Mouse (Mus musculus): ENCODE measurements at regions not wholly inside any gene's neighbourhood (a gene's known extent, or its start where the extent isn't known, plus 50 kb on each side); places are given as distances from the start of the nearest gene placed in this dataset.

DNA sequence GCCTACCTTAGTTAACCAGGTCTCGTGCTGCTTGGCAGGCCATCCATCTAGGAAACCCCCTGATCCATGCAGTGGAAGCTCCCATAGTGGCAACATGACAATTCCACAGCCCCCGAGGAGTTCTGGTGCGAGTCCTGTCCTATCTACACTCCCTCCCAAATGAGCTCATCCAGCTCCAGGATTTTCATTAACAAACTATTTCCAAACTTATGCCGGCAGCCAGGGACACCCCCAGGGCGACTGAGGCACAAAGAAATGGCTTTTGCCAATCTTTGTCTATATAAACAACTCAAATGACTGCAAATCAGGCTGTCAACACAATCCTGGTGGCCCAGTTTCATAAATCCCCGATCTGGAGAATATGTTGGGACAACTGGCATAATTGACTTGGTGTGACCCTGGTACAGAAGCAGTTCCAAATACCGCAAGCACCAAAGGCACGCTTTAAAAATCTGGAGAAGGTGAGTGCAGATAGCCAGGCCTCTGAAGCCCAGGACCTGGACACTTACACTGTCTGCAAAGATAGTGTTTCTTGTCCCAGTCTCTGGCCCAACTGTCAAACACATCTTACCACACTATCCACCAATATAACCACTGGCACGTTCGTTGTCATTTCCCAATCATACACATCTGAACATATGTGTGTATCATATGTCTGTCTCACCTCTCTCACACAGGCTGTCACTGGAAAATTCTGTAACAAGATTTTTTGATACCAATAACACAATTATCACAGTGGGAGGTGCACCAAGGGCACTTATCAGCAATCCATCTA lies 179.9 kb downstream of the Atp6ap1l start:
- no peak overlapping the region for H3K27ac ChIP-seq (replicated peaks; ENCODE audit: low read depth, low read length)
- no peak overlapping the region for H3K4me2 ChIP-seq (ENCODE audit: low read depth, severe bottlenecking)
- 0 out of 2 replicates have a peak, but pooled peaks cover 2% of the 10 kb centered on the region for H3K4me1 ChIP-seq (ENCODE audit: control insufficient read depth, insufficient read depth, low read length)
- H3K27me3 ChIP-seq (ENCODE audit: control insufficient read depth, insufficient read depth, low read length), result no peaks in the 10 kb centered on the region
- no peak for ATAC-seq (ENCODE audit: insufficient number of reproducible peaks, low FRiP score, low TSS enrichment, low read depth)
- no peak for DNase-seq (ENCODE audit: low spot score)
- H3K36me3 ChIP-seq (ENCODE audit: control insufficient read depth, insufficient read depth, low read length), result no peaks in the 10 kb centered on the region
- no peak overlapping the region for H3K4me3 ChIP-seq (ENCODE audit: low read depth, low read length)
- WGBS, result 83% methylated on average over 10 of the region's 10 CpGs
- no peak overlapping the region for H3K9ac ChIP-seq (ENCODE audit: low read length)
- no peaks in the 10 kb centered on the region for H3K9me3 ChIP-seq (ENCODE audit: control insufficient read depth, low read length)

DNA sequence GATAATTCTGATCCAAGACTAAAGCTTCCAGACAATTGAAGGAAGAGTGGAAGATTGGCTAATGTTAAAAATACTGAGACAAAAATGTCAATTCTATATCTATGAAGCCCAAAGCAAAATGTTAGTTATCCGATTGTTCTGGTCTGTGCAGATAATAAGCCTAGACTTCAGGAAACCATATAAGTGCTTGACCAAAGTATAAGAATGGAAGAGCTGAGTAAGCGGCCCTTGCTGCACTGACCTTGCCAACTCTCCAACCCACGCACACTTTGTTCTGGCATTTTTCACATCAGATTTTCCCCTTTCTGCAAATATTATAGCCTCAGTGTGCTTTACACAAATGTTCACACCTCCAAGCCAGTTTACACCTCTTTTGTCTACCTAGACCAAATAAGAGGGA lies 180.6 kb downstream of the Atp6ap1l start:
- Histone ChIP-seq H3K9ac (ENCODE audit: low read length) (no peak overlapping the region), H3K9me3 (ENCODE audit: control insufficient read depth, low read length) (no peaks in the 10 kb centered on the region), H3K27me3 (ENCODE audit: control insufficient read depth, insufficient read depth, low read length) (no peaks in the 10 kb centered on the region), H3K36me3 (ENCODE audit: control insufficient read depth, insufficient read depth, low read length) (no peaks in the 10 kb centered on the region), H3K27ac (replicated peaks; ENCODE audit: low read depth, low read length) (no peak overlapping the region), H3K4me1 (ENCODE audit: control insufficient read depth, insufficient read depth, low read length) (0 out of 2 replicates have a peak, but pooled peaks cover 2% of the 10 kb centered on the region), H3K4me3 (ENCODE audit: low read depth, low read length) (no peak overlapping the region), H3K4me2 (ENCODE audit: low read depth, severe bottlenecking) (no peak overlapping the region)
- 98% methylated on average over 3 of the region's 3 CpGs for WGBS
- DNase-seq (ENCODE audit: low spot score) (no peak), ATAC-seq (ENCODE audit: insufficient number of reproducible peaks, low FRiP score, low TSS enrichment, low read depth) (no peak)

DNA sequence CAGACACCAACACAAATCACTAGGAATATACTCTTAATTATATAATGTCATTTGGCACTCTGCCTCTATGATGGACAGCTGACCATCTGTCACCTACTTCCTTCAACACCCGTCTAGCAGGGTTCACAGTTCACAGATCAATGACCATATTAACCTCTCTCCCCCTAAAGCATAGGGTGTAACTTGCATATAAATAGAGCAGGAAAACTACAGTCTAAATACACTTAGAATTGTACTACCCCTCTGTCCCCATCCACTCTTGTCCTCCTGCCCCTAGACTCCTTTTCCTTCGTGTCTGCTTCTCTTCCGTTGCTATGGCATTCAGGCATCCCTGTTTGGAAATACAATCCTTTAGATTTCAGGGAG lies 181.6 kb downstream of the Atp6ap1l start:
- no peak overlapping the region for H3K27ac ChIP-seq (replicated peaks; ENCODE audit: low read depth, low read length)
- H3K36me3 ChIP-seq (ENCODE audit: control insufficient read depth, insufficient read depth, low read length), result no peaks in the 10 kb centered on the region

DNA sequence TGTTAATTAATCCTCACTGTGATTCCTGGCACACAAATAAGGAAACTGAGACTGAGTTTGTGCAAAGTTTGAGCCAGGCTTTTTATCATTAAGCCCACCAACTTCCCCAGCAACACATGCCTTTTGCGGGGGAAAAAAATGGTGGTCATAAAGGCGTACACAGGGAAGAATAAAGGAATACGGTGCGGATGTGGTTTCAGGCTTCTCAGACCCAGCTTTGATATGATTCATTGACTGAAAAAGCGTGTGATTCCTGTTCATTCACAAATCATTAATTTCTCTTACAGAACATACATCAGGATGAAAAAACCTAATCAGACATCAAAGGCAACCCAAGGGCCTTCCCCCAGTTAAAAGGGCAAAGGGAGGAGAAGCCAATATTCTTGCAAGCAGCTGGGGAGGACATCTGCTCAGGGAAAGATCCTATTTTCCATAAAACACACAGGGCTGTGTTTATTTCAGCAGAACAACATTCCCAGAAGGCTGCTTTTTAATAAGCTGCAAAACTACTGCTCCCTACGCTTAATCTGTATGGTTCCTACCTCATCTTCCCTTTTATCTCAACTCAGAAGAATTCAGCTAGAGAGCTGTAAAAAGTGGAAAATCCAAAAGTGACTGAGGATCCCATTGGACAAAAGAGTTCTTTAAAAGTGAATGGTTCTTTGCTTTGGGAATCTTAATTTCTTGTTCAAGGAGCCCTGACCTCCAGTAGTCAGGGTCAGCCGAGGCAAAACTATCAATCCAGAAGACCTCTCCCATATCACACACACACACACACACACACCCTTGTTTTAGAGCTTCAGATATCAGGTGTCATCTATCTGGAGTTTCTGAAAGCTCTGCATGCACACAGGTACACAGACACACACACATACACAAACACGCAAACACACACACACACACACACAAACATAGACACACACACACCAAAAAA lies 182.3 kb downstream of the Atp6ap1l start:
- no peak overlapping the region for H3K9ac ChIP-seq (ENCODE audit: low read length)
- no peaks in the 10 kb centered on the region for H3K36me3 ChIP-seq (ENCODE audit: control insufficient read depth, insufficient read depth, low read length)
- H3K9me3 ChIP-seq (ENCODE audit: control insufficient read depth, low read length), result no peaks in the 10 kb centered on the region
- WGBS, result 57% methylated on average over 8 of the region's 8 CpGs
- ATAC-seq (ENCODE audit: insufficient number of reproducible peaks, low FRiP score, low TSS enrichment, low read depth) (no peak), DNase-seq (ENCODE audit: low spot score) (no peak)
- no peaks in the 10 kb centered on the region for H3K4me1 ChIP-seq (ENCODE audit: control insufficient read depth, insufficient read depth, low read length)
- H3K27ac ChIP-seq (replicated peaks; ENCODE audit: low read depth, low read length), result no peak overlapping the region
- no peaks in the 10 kb centered on the region for H3K27me3 ChIP-seq (ENCODE audit: control insufficient read depth, insufficient read depth, low read length)
- H3K4me2 ChIP-seq (ENCODE audit: low read depth, severe bottlenecking), result no peak overlapping the region
- H3K4me3 ChIP-seq (ENCODE audit: low read depth, low read length), result no peak overlapping the region

More for the DNA sequence above, 181.6 kb downstream of the Atp6ap1l start:
- WGBS, result 68% methylated on average over 3 of the region's 3 CpGs
- DNase-seq (ENCODE audit: low spot score), result no peak
- H3K4me2 ChIP-seq (ENCODE audit: low read depth, severe bottlenecking), result no peak overlapping the region
- H3K27me3 ChIP-seq (ENCODE audit: control insufficient read depth, insufficient read depth, low read length), result no peaks in the 10 kb centered on the region
- H3K4me1 ChIP-seq (ENCODE audit: control insufficient read depth, insufficient read depth, low read length), result no peaks in the 10 kb centered on the region
- no peak overlapping the region for H3K4me3 ChIP-seq (ENCODE audit: low read depth, low read length)
- no peaks in the 10 kb centered on the region for H3K9me3 ChIP-seq (ENCODE audit: control insufficient read depth, low read length)
- no peak for ATAC-seq (ENCODE audit: insufficient number of reproducible peaks, low FRiP score, low TSS enrichment, low read depth)
- H3K9ac ChIP-seq (ENCODE audit: low read length), result no peak overlapping the region

- Histone ChIP-seq H3K27me3 (ENCODE audit: control insufficient read depth, insufficient read depth, low read length) (no peaks in the 10 kb centered on the region), H3K9me3 (ENCODE audit: control insufficient read depth, low read length) (no peaks in the 10 kb centered on the region), H3K4me1 (ENCODE audit: control insufficient read depth, insufficient read depth, low read length) (no peaks in the 10 kb centered on the region), H3K4me3 (ENCODE audit: low read depth, low read length) (no peak overlapping the region), H3K27ac (replicated peaks; ENCODE audit: low read depth, low read length) (no peak overlapping the region), H3K9ac (ENCODE audit: low read length) (no peak overlapping the region), H3K36me3 (ENCODE audit: control insufficient read depth, insufficient read depth, low read length) (no peaks in the 10 kb centered on the region), H3K4me2 (ENCODE audit: low read depth, severe bottlenecking) (no peak overlapping the region)
- ATAC-seq (ENCODE audit: insufficient number of reproducible peaks, low FRiP score, low TSS enrichment, low read depth) (no peak), DNase-seq (ENCODE audit: low spot score) (no peak)
- WGBS, result 83% methylated on average over 2 of the region's 2 CpGs
Measured at GRCm38 (mm10) chr13:90684324-90684723, 220.8 kb downstream of the Atp6ap1l start.

DNA sequence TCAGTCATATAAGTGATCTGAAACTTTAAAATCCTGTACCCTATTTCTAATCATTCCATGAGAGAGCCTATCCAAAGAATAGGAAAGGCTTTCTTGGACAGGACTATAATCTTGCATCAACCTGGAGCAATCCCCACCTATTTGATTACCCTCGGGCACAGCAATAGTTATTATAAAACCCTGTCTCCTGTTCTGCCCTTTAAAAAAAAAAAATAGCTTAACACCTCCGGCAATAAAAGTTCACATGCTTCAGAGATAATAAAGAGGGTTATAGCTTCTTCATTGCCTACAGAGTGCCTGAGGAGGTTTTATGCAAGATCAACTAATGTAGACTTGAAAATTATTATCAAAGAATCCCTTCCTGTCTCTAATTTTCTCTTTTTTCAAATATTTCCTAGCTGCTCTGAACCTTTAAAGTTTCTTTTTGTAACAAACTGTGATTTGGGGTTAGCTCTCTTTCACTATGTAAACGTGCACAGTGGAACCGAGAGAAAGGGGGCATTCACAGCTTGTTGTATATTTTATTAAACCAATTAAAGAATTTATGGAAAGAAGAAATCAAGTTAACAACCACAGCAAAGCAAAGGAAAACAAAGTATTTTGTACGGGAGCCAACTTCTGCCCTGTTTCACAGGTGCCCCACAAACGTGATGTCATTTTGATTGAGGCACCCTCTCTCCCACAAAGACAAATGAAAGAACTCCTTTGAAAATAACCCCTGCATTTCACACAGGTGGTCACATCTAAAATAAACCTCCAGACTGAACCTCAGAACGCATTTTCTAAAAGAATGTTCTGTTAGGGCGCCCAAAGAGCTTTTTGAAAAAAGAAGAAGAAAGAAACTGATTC lies 225.8 kb downstream of the Atp6ap1l start:
- no peak overlapping the region for H3K4me3 ChIP-seq (ENCODE audit: low read depth, low read length)
- H3K9me3 ChIP-seq (ENCODE audit: control insufficient read depth, low read length), result no peaks in the 10 kb centered on the region
- no peaks in the 10 kb centered on the region for H3K36me3 ChIP-seq (ENCODE audit: control insufficient read depth, insufficient read depth, low read length)
- no peak overlapping the region for H3K4me2 ChIP-seq (ENCODE audit: low read depth, severe bottlenecking)
- H3K9ac ChIP-seq (ENCODE audit: low read length), result no peak overlapping the region
- no peak overlapping the region for H3K27ac ChIP-seq (replicated peaks; ENCODE audit: low read depth, low read length)
- ATAC-seq (ENCODE audit: insufficient number of reproducible peaks, low FRiP score, low TSS enrichment, low read depth) (no peak; the same call in 1 of the 2 replicates), DNase-seq (ENCODE audit: low spot score) (no peak)
- H3K4me1 ChIP-seq (ENCODE audit: control insufficient read depth, insufficient read depth, low read length), result 0 out of 2 replicates have a peak, but pooled peaks cover 2% of the 10 kb centered on the region
- WGBS, result 37% methylated on average over 8 of the region's 8 CpGs
- H3K27me3 ChIP-seq (ENCODE audit: control insufficient read depth, insufficient read depth, low read length), result no peaks in the 10 kb centered on the region

- Histone ChIP-seq H3K27ac (replicated peaks; ENCODE audit: low read depth, low read length) (no peak overlapping the region), H3K4me3 (ENCODE audit: low read depth, low read length) (no peak overlapping the region), H3K36me3 (ENCODE audit: control insufficient read depth, insufficient read depth, low read length) (no peaks in the 10 kb centered on the region), H3K9ac (ENCODE audit: low read length) (no peak overlapping the region), H3K4me1 (ENCODE audit: control insufficient read depth, insufficient read depth, low read length) (no peaks in the 10 kb centered on the region), H3K9me3 (ENCODE audit: control insufficient read depth, low read length) (no peaks in the 10 kb centered on the region), H3K27me3 (ENCODE audit: control insufficient read depth, insufficient read depth, low read length) (no peaks in the 10 kb centered on the region), H3K4me2 (ENCODE audit: low read depth, severe bottlenecking) (no peak overlapping the region)
- DNase-seq (ENCODE audit: low spot score), result no peak
- 91% methylated on average over 3 of the region's 3 CpGs for WGBS
- no peak for ATAC-seq (ENCODE audit: insufficient number of reproducible peaks, low FRiP score, low TSS enrichment, low read depth)
Measured at GRCm38 (mm10) chr13:90673823-90674222, 231.3 kb downstream of the Atp6ap1l start.

- Histone ChIP-seq H3K36me3 (ENCODE audit: control insufficient read depth, insufficient read depth, low read length) (no peaks in the 10 kb centered on the region), H3K4me1 (ENCODE audit: control insufficient read depth, insufficient read depth, low read length) (no peaks in the 10 kb centered on the region), H3K4me3 (ENCODE audit: low read depth, low read length) (no peak overlapping the region), H3K9me3 (ENCODE audit: control insufficient read depth, low read length) (no peaks in the 10 kb centered on the region), H3K27me3 (ENCODE audit: control insufficient read depth, insufficient read depth, low read length) (no peaks in the 10 kb centered on the region), H3K9ac (ENCODE audit: low read length) (no peak overlapping the region), H3K4me2 (ENCODE audit: low read depth, severe bottlenecking) (no peak overlapping the region), H3K27ac (replicated peaks; ENCODE audit: low read depth, low read length) (no peak overlapping the region)
- no peak for DNase-seq (ENCODE audit: low spot score)
- WGBS, result 89% methylated on average over 1 of the region's 1 CpGs
- no peak for ATAC-seq (ENCODE audit: insufficient number of reproducible peaks, low FRiP score, low TSS enrichment, low read depth)
Measured at GRCm38 (mm10) chr13:90673079-90673478, 232.1 kb downstream of the Atp6ap1l start.
